Mouse (Mus musculus): ENCODE measurements around the gene Rps6kc1.

DNA sequence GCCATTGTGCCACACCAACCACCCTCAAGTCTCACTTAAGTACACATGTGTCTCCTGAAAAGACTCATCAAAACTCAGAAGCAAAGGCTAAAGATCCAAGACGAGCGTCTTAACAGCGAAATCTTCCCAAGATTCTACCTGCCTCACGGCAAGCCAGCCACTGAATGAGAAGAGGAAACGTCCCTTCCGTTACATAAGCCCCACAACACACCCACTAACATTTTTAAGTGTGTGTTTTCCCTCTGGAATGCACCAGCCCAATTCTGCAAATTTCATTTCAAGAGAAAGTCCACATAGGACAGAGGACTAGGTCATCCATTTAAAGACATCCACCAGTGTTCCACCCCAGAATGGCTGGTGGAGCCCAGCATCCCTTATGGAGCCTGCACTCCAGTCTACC, 734 bp downstream of the Rps6kc1 start:
- TF ChIP-seq MXI1 (IDR thresholded peaks at IDR 0.05; ENCODE audit: low read depth, low read length) (no peak), MEF2A (IDR thresholded peaks at IDR 0.05; ENCODE audit: borderline replicate concordance, low read depth, low read length) (no peak), CTCF (conservative IDR thresholded peaks at IDR 0.05 in 1 of 2, IDR thresholded peaks at IDR 0.05 in 1 of 2; ENCODE audit: low read depth in 2 of 2, low read length in 2 of 2) (no peak), POLR2A (IDR thresholded peaks at IDR 0.05; ENCODE audit: low read depth, low read length) (no peak), HCFC1 (IDR thresholded peaks at IDR 0.05; ENCODE audit: low read depth, low read length) (no peak)

Data from CH12.LX (cell line).